Mouse (Mus musculus) CH12.LX (cell line): ENCODE data around the gene Ncf2. TPM values are rescaled to one million over a fixed set of nuclear protein-coding genes. Genes with fewer than 3 reads are reported as not detected.

Source experiments
- DNase-seq: peaks from one replicate; pipeline ENCODE4 v3.0.0-alpha.2; 2013; ENCODE audit errors: extremely low read depth
- H3K27ac ChIP-seq: 2 replicates; pipeline ENCODE4 v1.5.1; 2012; ENCODE audit warnings: low read depth, mild to moderate bottlenecking, control low read depth, moderate library complexity; ENCODE audit not compliant: insufficient read depth
- H3K27me3 ChIP-seq: replicated peaks from 2 replicates; pipeline ENCODE3; 2012; ENCODE audit warnings: inconsistent platforms
- H3K36me3 ChIP-seq, 2 experiments: replicated peaks in 1 of 2; 2 replicates each; pipeline versions ENCODE3 to v1.6.1; 2012; ENCODE audit warnings: inconsistent platforms in 1 of 2, low read length in 1 of 2, mild to moderate bottlenecking in 1 of 2, mixed read lengths in 1 of 2, moderate library complexity in 1 of 2; ENCODE audit not compliant: control insufficient read depth in 1 of 2, insufficient read depth in 1 of 2
- H3K4me1 ChIP-seq, 2 experiments: 2 replicates each; pipeline ENCODE4 v1.6.1; 2012; ENCODE audit warnings: inconsistent platforms in 1 of 2, moderate library complexity in 1 of 2; ENCODE audit not compliant: insufficient read depth in 2 of 2, control insufficient read depth in 1 of 2
- H3K4me2 ChIP-seq: 2 replicates; pipeline ENCODE4 v1.6.1; 2012; ENCODE audit warnings: low read depth, mild to moderate bottlenecking, control low read depth; ENCODE audit not compliant: poor library complexity, insufficient read depth, severe bottlenecking
- H3K4me3 ChIP-seq, 3 experiments: fragments of 150-350 bp in 1 of 3; sonication (generic) in 1 of 3; replicated peaks in 1 of 3; 2 replicates each; pipeline versions ENCODE3 to v1.5.1; 2011 to 2012; ENCODE audit warnings: low read depth in 2 of 3, low read length in 2 of 3, mild to moderate bottlenecking in 2 of 3, moderate library complexity in 2 of 3, control low read depth in 1 of 3, improper control_type of control experiment in 1 of 3, inconsistent platforms in 1 of 3, mixed read lengths in 1 of 3; ENCODE audit not compliant: poor library complexity in 1 of 3
- H3K79me2 ChIP-seq: replicated peaks from 2 replicates; pipeline ENCODE4 v1.6.1; 2012; ENCODE audit warnings: mild to moderate bottlenecking, moderate library complexity; ENCODE audit not compliant: control insufficient read depth, poor library complexity, insufficient read depth, severe bottlenecking; ENCODE audit errors: extremely low read depth
- H3K9ac ChIP-seq: 2 replicates; pipeline ENCODE4 v1.6.1; 2012; ENCODE audit warnings: low read depth, mild to moderate bottlenecking, control low read depth, moderate library complexity; ENCODE audit not compliant: insufficient read depth
- H3K9me3 ChIP-seq: replicated peaks from 2 replicates; pipeline ENCODE3; 2012; ENCODE audit warnings: low read length, inconsistent platforms, mixed read lengths
- CTCF ChIP-seq, 2 experiments: IDR thresholded peaks in 1 of 2; conservative IDR thresholded peaks in 1 of 2; 2 replicates each; pipeline ENCODE4 v1.5.1; 2011 to 2012; ENCODE audit warnings: low read depth in 2 of 2, low read length in 2 of 2, improper control_type of control experiment in 1 of 2, inconsistent platforms in 1 of 2, mild to moderate bottlenecking in 1 of 2, moderate library complexity in 1 of 2
- E2F4 ChIP-seq: IDR thresholded peaks from 2 replicates; pipeline ENCODE4 v1.6.1; 2011; ENCODE audit warnings: low read depth, low read length, improper control_type of control experiment; ENCODE audit not compliant: insufficient replicate concordance
- ETS1 ChIP-seq: conservative IDR thresholded peaks from 2 replicates; pipeline ENCODE4 v1.6.1; 2012; ENCODE audit warnings: low read depth, mild to moderate bottlenecking, inconsistent platforms, low read length, improper control_type of control experiment, moderate library complexity
- GABPA ChIP-seq: IDR thresholded peaks from 2 replicates; pipeline ENCODE4 v1.6.1; 2012; ENCODE audit warnings: low read depth, low read length, improper control_type of control experiment, inconsistent platforms; ENCODE audit not compliant: insufficient replicate concordance
- HCFC1 ChIP-seq: IDR thresholded peaks from 2 replicates; pipeline ENCODE4 v1.6.1; 2012; ENCODE audit warnings: low read depth, mild to moderate bottlenecking, inconsistent platforms, low read length, improper control_type of control experiment
- JUN ChIP-seq: IDR thresholded peaks from 2 replicates; pipeline ENCODE4 v1.6.1; 2011; ENCODE audit warnings: low read depth, mild to moderate bottlenecking, low read length, improper control_type of control experiment, moderate library complexity; ENCODE audit not compliant: insufficient read depth
- JUND ChIP-seq: conservative IDR thresholded peaks from 2 replicates; pipeline ENCODE4 v1.6.1; 2011; ENCODE audit warnings: low read depth, low read length, improper control_type of control experiment
- KAT2A ChIP-seq: IDR thresholded peaks from 2 replicates; pipeline ENCODE4 v1.6.1; 2012; ENCODE audit warnings: low read length, improper control_type of control experiment, inconsistent platforms; ENCODE audit not compliant: insufficient replicate concordance
- MAFK ChIP-seq: IDR thresholded peaks from 2 replicates; pipeline ENCODE4 v1.6.1; 2011; ENCODE audit warnings: low read length, improper control_type of control experiment; ENCODE audit not compliant: insufficient replicate concordance
- MAZ ChIP-seq: IDR thresholded peaks from 2 replicates; pipeline ENCODE4 v1.6.1; 2012; ENCODE audit warnings: low read depth, mild to moderate bottlenecking, inconsistent platforms, low read length, improper control_type of control experiment, moderate library complexity
- MXI1 ChIP-seq: IDR thresholded peaks from 2 replicates; pipeline ENCODE4 v1.6.1; 2011; ENCODE audit warnings: mild to moderate bottlenecking, low read depth, low read length, improper control_type of control experiment
- PAX5 ChIP-seq: IDR thresholded peaks from 2 replicates; pipeline ENCODE4 v1.6.1; 2012; ENCODE audit warnings: low read length, inconsistent platforms, mixed read lengths
- TCF12 ChIP-seq: IDR thresholded peaks from 2 replicates; pipeline ENCODE4 v1.6.1; 2014; ENCODE audit warnings: low read depth, mild to moderate bottlenecking, inconsistent platforms, low read length, improper control_type of control experiment
- UBTF ChIP-seq: IDR thresholded peaks from 2 replicates; pipeline ENCODE4 v1.6.1; 2012; ENCODE audit warnings: low read depth, mild to moderate bottlenecking, inconsistent platforms, low read length, improper control_type of control experiment, moderate library complexity
- USF1 ChIP-seq: IDR thresholded peaks from 2 replicates; pipeline ENCODE4 v1.6.1; 2014; ENCODE audit warnings: low read depth, mild to moderate bottlenecking, inconsistent platforms, low read length, improper control_type of control experiment
- ZC3H11A ChIP-seq: IDR thresholded peaks from 2 replicates; pipeline ENCODE4 v1.6.1; 2012; ENCODE audit warnings: low read depth, mild to moderate bottlenecking, inconsistent platforms, low read length, improper control_type of control experiment
- ZKSCAN1 ChIP-seq: IDR thresholded peaks from 2 replicates; pipeline ENCODE4 v1.6.1; 2012; ENCODE audit warnings: low read depth, inconsistent platforms, low read length, improper control_type of control experiment, borderline replicate concordance
- ZNF384 ChIP-seq: IDR thresholded peaks from 2 replicates; pipeline ENCODE4 v1.6.1; 2012; ENCODE audit warnings: low read depth, low read length, improper control_type of control experiment, inconsistent platforms
- dilution Hi-C: fragments of 300-500 bp; cut with MboI; formaldehyde crosslinking; loops from 2 replicates; pipeline ENCODE4 v1.14.3; 2020; ENCODE audit warnings: low sequenced_read_pairs; ENCODE audit not compliant: extremely low pct_unique_long_range_greater_than_20kb, extremely low pct_ligation_motif_present
- in situ Hi-C: fragments of 300-500 bp; cut with MboI; formaldehyde crosslinking; loops from 3 replicates; pipeline ENCODE4 v1.14.3; 2019; ENCODE audit warnings: low sequenced_read_pairs, low pct_ligation_motif_present, low pct_unique_long_range_greater_than_20kb, mixed read lengths
- polyA plus RNA-seq: library from polyadenylated mRNA; unstranded; fragments of >175 nt; gene quantifications from 2 replicates; pipeline ENCODE4 v1.2.1, GENCODE M21; 2012; ENCODE audit warnings: low read depth; ENCODE audit not compliant: insufficient read length
- total RNA-seq, 2 experiments: library from RNA; depleted of rRNA; stranded (reverse); fragments of 300-350 nt in 1 of 2; fragments of >200 nt in 1 of 2; gene quantifications; 2 replicates each; pipeline ENCODE4 v1.2.3; 2012 to 2014

The Ncf2 gene
- total and polyA plus RNA-seq, 3 experiments = 82.6 to 89.9 (median 89.2) TPM

DNA sequence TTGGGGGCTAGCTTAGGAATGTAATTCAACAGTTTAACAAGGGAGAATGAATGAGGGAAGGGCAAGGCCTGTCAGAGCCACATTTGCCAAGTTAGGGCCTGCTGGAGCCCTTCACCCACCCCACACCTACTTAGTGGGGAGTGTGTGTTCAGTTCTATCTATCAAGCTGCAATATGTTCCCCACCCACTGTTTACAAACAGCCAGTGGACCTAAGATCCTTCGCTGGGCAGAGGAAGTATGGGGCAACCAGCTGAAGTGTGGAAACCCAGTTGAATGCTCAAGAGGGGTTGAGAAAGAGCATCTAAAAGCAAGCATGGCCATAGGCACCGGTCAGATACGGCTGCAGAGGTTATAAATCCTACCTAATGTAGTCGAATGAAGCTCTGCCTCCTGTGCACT lies 13.0 kb upstream of the Ncf2 start:
- no peaks in the 10 kb centered on the region for H3K27me3 ChIP-seq
- no peak overlapping the region for H3K9ac ChIP-seq
- no peaks in the 10 kb centered on the region for H3K36me3 ChIP-seq
- H3K79me2 ChIP-seq = no peaks in the 10 kb centered on the region
- no peak overlapping the region for H3K4me3 ChIP-seq
- no peaks in the 10 kb centered on the region for H3K9me3 ChIP-seq
- no peak for DNase-seq
- H3K4me2 ChIP-seq = no peak overlapping the region
- no peaks in the 10 kb centered on the region for H3K4me1 ChIP-seq
- dilution Hi-C loops (no loop called here), in situ Hi-C loops (loop anchor here (25.0 kb wide), 1 partner anchor 600 kb away; no protein-coding TSS in a partner anchor)
- H3K27ac ChIP-seq = no peak overlapping the region
- no peak for TF ChIP-seq USF1
- TF ChIP-seq ZNF384 = no peak
- no peak for TF ChIP-seq ZC3H11A
- no peak for TF ChIP-seq CTCF (conservative IDR thresholded peaks at IDR 0.05 in 1 of 2, IDR thresholded peaks at IDR 0.05 in 1 of 2; ENCODE audit: low read depth in 2 of 2, low read length in 2 of 2)
- no peak for TF ChIP-seq ETS1
- no peak for TF ChIP-seq PAX5

GRCm38 (mm10) chr1:152788121-152788660 lies 11.8 kb upstream of the Ncf2 start:
- H3K9ac ChIP-seq = no peak overlapping the region
- H3K36me3 ChIP-seq = no peaks in the 10 kb centered on the region
- no peak for DNase-seq
- no peak overlapping the region for H3K27ac ChIP-seq
- no peak overlapping the region for H3K4me3 ChIP-seq
- in situ Hi-C loops = loop anchor here (25.0 kb wide), 1 partner anchor 599 kb away; no protein-coding TSS in a partner anchor
- no peak for TF ChIP-seq MAZ
- no peak for TF ChIP-seq TCF12
- TF ChIP-seq JUN = no peak
- no peak for TF ChIP-seq MXI1
- no peak for TF ChIP-seq MAFK
- TF ChIP-seq ZC3H11A = no peak
- TF ChIP-seq GABPA = no peak
- no peak for TF ChIP-seq JUND
- no peak for TF ChIP-seq ETS1
- no peak for TF ChIP-seq HCFC1
- no peak for TF ChIP-seq KAT2A
- TF ChIP-seq ZNF384 = no peak
- no peak for TF ChIP-seq ZKSCAN1
- TF ChIP-seq PAX5 = no peak
- no peak for TF ChIP-seq E2F4
- no peak for TF ChIP-seq UBTF
- H3K4me1 ChIP-seq = no peaks in the 10 kb centered on the region
- dilution Hi-C loops = no loop called here
- no peaks in the 10 kb centered on the region for H3K9me3 ChIP-seq
- no peaks in the 10 kb centered on the region for H3K27me3 ChIP-seq
- no peaks in the 10 kb centered on the region for H3K79me2 ChIP-seq
- no peak overlapping the region for H3K4me2 ChIP-seq
